Mouse (Mus musculus) heart, embryonic 13.5 days (tissue): Measurements from ENCODE around the gene Tusc2. TPM values are rescaled to one million over a fixed set of nuclear protein-coding genes. Genes with fewer than 3 reads are reported as not detected.

Experiments
- polyA plus RNA-seq: library from polyadenylated mRNA; unstranded; fragments of >200 nt; fragmentation: Nextera tagmentation; extraction: Ambion mirVana; gene quantifications from 2 replicates; pipeline ENCODE4 v1.2.1, GENCODE M21; 2015

The Tusc2 gene
- polyA plus RNA-seq, 1 experiment from 2014 or later: 44.5 TPM

Other genes starting within 250 kb of the Tusc2 start
- gene Hemk1, start 224.9 kb upstream of the Tusc2 start, polyA plus RNA-seq: 11.4 and 12.0 TPM in 2 replicates
- 0.79 and 1.1 TPM in 2 replicates for gene 6430571L13Rik, start 222.7 kb upstream of the Tusc2 start, polyA plus RNA-seq
- 3.8 and 4.1 TPM in 2 replicates for gene Cacna2d2, start 163.6 kb upstream of the Tusc2 start, polyA plus RNA-seq
- 30.4 and 32.3 TPM in 2 replicates for gene Tmem115, start 29.3 kb upstream of the Tusc2 start, polyA plus RNA-seq
- 17.7 and 19.1 TPM in 2 replicates for gene Cyb561d2, start 21.1 kb upstream of the Tusc2 start, polyA plus RNA-seq
- gene Nprl2, start 21.0 kb upstream of the Tusc2 start, polyA plus RNA-seq: 27.8 and 27.9 TPM in 2 replicates
- not detected in 2 replicates for gene Zmynd10, start 16.0 kb upstream of the Tusc2 start, polyA plus RNA-seq
- 47.6 and 56.1 TPM in 2 replicates for gene Rassf1, start 11.7 kb upstream of the Tusc2 start, polyA plus RNA-seq
- gene Hyal2, start 4.7 kb downstream of the Tusc2 start, polyA plus RNA-seq: 94.0 and 104 TPM in 2 replicates
- 6.3 and 7.5 TPM in 2 replicates for gene Hyal1, start 13.7 kb downstream of the Tusc2 start, polyA plus RNA-seq
- gene Naa80, start 15.6 kb downstream of the Tusc2 start, polyA plus RNA-seq: 13.9 and 14.6 TPM in 2 replicates
- 0.48 and 0.68 TPM in 2 replicates for gene Hyal3, start 17.6 kb downstream of the Tusc2 start, polyA plus RNA-seq
- 35.7 and 41.3 TPM in 2 replicates for gene Ifrd2, start 24.4 kb downstream of the Tusc2 start, polyA plus RNA-seq
- gene Sema3b, start 46.0 kb downstream of the Tusc2 start, polyA plus RNA-seq: 9.9 and 11.8 TPM in 2 replicates
- gene Gnai2, start 72.1 kb downstream of the Tusc2 start, polyA plus RNA-seq: 387 and 392 TPM in 2 replicates
- 2.8 and 2.9 TPM in 2 replicates for gene Slc38a3, start 106.3 kb downstream of the Tusc2 start, polyA plus RNA-seq
- gene Gnat1, start 116.5 kb downstream of the Tusc2 start, polyA plus RNA-seq: 0.90 and 1.3 TPM in 2 replicates
- gene Sema3f, start 147.2 kb downstream of the Tusc2 start, polyA plus RNA-seq: 4.5 and 6.3 TPM in 2 replicates
- 121 and 125 TPM in 2 replicates for gene Rbm5, start 207.7 kb downstream of the Tusc2 start, polyA plus RNA-seq